Mouse (Mus musculus) C2C12 (cell line): ENCODE measurements around the gene Faf1. TPM values are rescaled to one million over a fixed set of nuclear protein-coding genes. Genes with fewer than 3 reads are reported as not detected.

Experiments used
- H3K27me3 ChIP-seq: one replicate; pipeline ENCODE4 v1.6.1; 2011; ENCODE audit not compliant: control insufficient read depth, insufficient read depth, insufficient read length
- H3K36me3 ChIP-seq: one replicate; pipeline ENCODE4 v1.6.1; 2011; ENCODE audit not compliant: control insufficient read depth, insufficient read depth
- H3K4me3 ChIP-seq: one replicate; pipeline ENCODE4 v1.5.1; 2011; ENCODE audit warnings: mild to moderate bottlenecking, control low read depth; ENCODE audit not compliant: poor library complexity, insufficient read depth, severe bottlenecking
- H3K79me2 ChIP-seq: one replicate; pipeline ENCODE4 v1.6.1; 2011; ENCODE audit not compliant: control insufficient read depth, insufficient read depth
- H3K79me3 ChIP-seq: one replicate; pipeline ENCODE4 v1.6.1; 2011; ENCODE audit warnings: low read depth, control low read depth
- H3ac ChIP-seq: one replicate; pipeline ENCODE3; 2011; ENCODE audit warnings: low read depth; ENCODE audit not compliant: control insufficient read depth, insufficient read length
- CEBPB ChIP-seq: IDR thresholded peaks from one replicate; pipeline ENCODE4 v1.6.1; 2011; ENCODE audit warnings: low read depth, mild to moderate bottlenecking, control low read depth, moderate library complexity
- CTCF ChIP-seq: IDR thresholded peaks from one replicate; pipeline ENCODE4 v1.5.1; 2011; ENCODE audit not compliant: control insufficient read depth, insufficient read depth, insufficient read length
- FOSL1 ChIP-seq: IDR thresholded peaks from one replicate; pipeline ENCODE4 v1.8.0; 2011; ENCODE audit warnings: mild to moderate bottlenecking, low read length; ENCODE audit not compliant: poor library complexity, insufficient read depth, severe bottlenecking
- MAX ChIP-seq: IDR thresholded peaks from one replicate; pipeline ENCODE4 v1.6.1; 2011; ENCODE audit warnings: mild to moderate bottlenecking, control low read depth
- MYOD1 ChIP-seq: IDR thresholded peaks from one replicate; pipeline ENCODE4 v1.6.1; 2011; ENCODE audit warnings: low read depth; ENCODE audit not compliant: control insufficient read depth, insufficient read length
- MYOG ChIP-seq: IDR thresholded peaks from one replicate; pipeline ENCODE4 v1.6.1; 2011; ENCODE audit not compliant: control insufficient read depth, insufficient read length; ENCODE audit errors: extremely low read depth
- USF1 ChIP-seq: IDR thresholded peaks from one replicate; pipeline ENCODE4 v1.6.1; 2011; ENCODE audit warnings: low read depth, mild to moderate bottlenecking, control low read depth, moderate library complexity
- polyA plus RNA-seq: library from polyadenylated mRNA; unstranded; fragments of >200 nt; fragmentation: generic; extraction: Trizol; gene quantifications from one replicate; pipeline ENCODE4 v1.2.1, GENCODE M21; 2012; ENCODE audit warnings: missing spikeins

The Faf1 gene
- polyA plus RNA-seq, 1 experiment = 21.4 TPM

DNA sequence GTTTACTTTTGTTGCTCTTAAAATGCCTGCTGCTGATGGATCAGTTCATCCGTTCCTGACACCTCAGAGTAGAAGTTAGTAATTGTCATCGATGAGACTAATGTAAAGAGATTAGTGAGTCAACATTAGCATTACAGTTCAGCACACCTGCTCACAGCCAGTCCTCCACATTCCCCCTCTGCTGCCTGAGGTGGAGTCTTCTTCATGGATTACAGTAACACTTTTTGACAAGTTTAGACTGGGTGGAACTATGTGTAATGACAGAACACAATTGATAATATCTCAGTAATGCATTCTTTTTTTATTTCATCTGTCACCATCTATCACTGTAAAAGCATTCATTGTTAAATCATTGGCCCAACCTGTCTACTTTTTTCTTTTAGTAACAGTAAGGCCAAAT lies 224.7 kb downstream of the Faf1 start:
- H3K36me3 ChIP-seq = peaks cover 12% of the 10 kb centered on the region
- no peaks in the 10 kb centered on the region for H3K79me2 ChIP-seq
- TF ChIP-seq MYOD1 = no peak
- TF ChIP-seq MAX = no peak
- no peak for TF ChIP-seq USF1
- TF ChIP-seq FOSL1 = no peak
- TF ChIP-seq MYOG = no peak
- TF ChIP-seq CTCF = no peak
- no peak for TF ChIP-seq CEBPB
- no peaks in the 10 kb centered on the region for H3K27me3 ChIP-seq
- H3K4me3 ChIP-seq = no peak overlapping the region
- H3K79me3 ChIP-seq = no peaks in the 10 kb centered on the region
- no peak overlapping the region for H3ac ChIP-seq

DNA sequence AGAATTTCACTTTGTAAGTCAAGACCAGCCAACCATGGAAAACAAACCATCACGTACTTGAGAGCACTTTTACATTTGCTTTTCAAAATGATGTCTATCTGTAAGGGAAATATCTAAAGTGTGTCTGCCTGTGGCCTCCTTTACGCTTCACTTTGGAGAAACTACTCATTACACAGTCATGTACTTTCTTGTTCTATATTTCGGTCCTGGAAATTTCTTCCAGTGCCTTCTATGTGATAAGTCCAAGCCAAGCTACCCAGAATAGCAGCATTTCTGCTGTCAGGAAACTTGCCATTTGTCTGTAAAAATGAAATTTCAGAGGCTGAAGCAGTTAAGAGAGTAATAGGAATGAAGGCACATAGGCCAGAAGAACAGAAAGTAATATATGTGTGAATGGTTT lies 228.1 kb downstream of the Faf1 start:
- TF ChIP-seq MYOG = no peak
- no peak for TF ChIP-seq USF1
- no peak for TF ChIP-seq FOSL1
- TF ChIP-seq CEBPB = no peak
- no peak for TF ChIP-seq MAX
- TF ChIP-seq MYOD1 = no peak
- Histone ChIP-seq H3K27me3 (no peaks in the 10 kb centered on the region), H3K4me3 (no peak overlapping the region), H3K79me3 (no peaks in the 10 kb centered on the region), H3ac (no peak overlapping the region), H3K79me2 (no peaks in the 10 kb centered on the region), H3K36me3 (peaks cover 4% of the 10 kb centered on the region)

DNA sequence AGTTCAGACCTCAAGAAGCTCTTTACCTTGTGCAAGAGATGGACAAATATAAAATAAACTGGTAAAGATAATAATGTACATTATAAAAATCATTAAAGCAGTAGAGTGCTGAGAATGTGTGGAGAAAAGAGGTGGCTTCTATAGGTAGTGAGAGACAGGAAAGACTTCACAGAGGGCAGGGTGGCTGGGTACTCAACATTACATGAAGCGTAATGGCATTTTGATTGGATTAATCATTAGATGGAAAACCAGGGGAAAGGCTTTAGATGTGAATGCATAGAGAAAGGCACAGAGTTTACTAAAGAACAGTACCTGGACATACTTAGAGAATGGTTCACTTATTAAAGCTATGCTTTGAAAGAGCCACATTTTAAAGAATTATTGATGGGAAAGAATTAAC lies 252.7 kb downstream of the Faf1 start:
- Histone ChIP-seq H3K79me3 (no peaks in the 10 kb centered on the region), H3K36me3 (peaks cover 10% of the 10 kb centered on the region), H3K79me2 (no peaks in the 10 kb centered on the region), H3K4me3 (no peak overlapping the region), H3ac (no peak overlapping the region), H3K27me3 (no peaks in the 10 kb centered on the region)
- TF ChIP-seq FOSL1 (no peak), CTCF (no peak), MYOD1 (no peak), MYOG (no peak), USF1 (no peak), MAX (no peak), CEBPB (no peak)

DNA sequence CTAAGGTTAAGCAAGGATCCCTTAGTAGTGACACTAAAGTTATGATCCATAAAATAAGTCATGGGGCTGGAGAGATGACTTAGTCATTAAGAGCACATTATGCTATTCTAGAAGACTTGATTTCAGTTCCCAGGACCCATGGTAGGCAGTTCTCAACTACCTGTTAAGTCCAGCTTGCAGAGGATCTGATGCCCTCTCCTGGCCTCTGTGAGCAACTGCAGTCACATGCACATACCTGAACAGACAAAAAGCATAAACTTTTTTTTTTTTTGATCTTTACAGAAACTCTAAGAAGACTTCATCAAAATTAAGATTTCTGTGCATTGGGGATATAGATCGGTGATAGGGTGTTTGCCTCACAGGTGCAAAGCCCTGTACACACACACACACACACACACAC lies 254.1 kb downstream of the Faf1 start:
- H3K27me3 ChIP-seq = no peaks in the 10 kb centered on the region
- no peak overlapping the region for H3K4me3 ChIP-seq
- no peaks in the 10 kb centered on the region for H3K79me3 ChIP-seq
- peaks cover 10% of the 10 kb centered on the region for H3K36me3 ChIP-seq
- H3ac ChIP-seq = no peak overlapping the region
- no peaks in the 10 kb centered on the region for H3K79me2 ChIP-seq
- no peak for TF ChIP-seq CTCF
- TF ChIP-seq MYOD1 = no peak
- TF ChIP-seq MYOG = no peak
- TF ChIP-seq FOSL1 = no peak
- no peak for TF ChIP-seq USF1
- no peak for TF ChIP-seq CEBPB
- no peak for TF ChIP-seq MAX

DNA sequence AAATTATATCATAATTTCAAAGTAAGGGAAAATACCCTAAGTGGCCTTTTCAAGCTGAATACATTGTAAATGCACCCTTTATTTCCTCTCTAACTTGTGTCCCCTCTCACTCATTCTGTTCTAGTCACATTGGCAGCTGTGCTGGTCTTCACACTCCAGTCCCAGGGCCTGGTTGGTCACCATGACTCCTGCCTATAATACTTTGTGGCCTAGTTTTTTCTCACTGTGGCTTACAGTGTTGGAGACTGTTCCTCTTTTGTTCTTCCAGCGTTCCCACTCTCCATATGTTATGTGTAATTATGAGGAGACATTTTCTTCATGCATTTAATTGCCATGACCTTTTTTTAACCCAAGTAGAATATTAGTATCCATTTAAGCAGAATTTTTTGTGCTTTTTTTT lies 254.5 kb downstream of the Faf1 start:
- H3ac ChIP-seq = no peak overlapping the region
- TF ChIP-seq CEBPB = no peak
- H3K79me3 ChIP-seq = no peaks in the 10 kb centered on the region
- H3K36me3 ChIP-seq = peaks cover 11% of the 10 kb centered on the region
- H3K79me2 ChIP-seq = no peaks in the 10 kb centered on the region
- H3K4me3 ChIP-seq = no peak overlapping the region
- no peaks in the 10 kb centered on the region for H3K27me3 ChIP-seq

DNA sequence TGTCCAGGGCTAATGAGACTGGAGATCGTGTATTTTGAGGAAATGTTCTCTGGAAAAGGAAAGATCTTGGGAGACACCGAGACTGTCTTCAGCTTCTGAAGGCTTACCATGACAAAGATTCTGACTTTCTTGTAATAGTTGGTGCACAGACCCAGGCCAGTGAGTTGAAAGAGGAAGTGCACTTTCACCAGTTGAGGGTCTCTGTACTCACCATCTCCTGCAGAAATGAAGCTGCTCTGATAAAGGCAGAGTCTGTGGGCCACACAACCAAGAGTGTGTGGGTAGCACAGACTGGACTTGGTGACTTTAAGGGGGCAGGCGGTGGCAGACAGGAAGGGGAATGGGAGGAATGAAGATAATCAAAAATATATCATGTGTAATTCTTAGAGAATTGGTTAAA lies 260.2 kb downstream of the Faf1 start:
- Histone ChIP-seq H3K79me3 (no peaks in the 10 kb centered on the region), H3K4me3 (no peak overlapping the region), H3K27me3 (no peaks in the 10 kb centered on the region), H3ac (no peak overlapping the region), H3K79me2 (no peaks in the 10 kb centered on the region), H3K36me3 (peaks cover 22% of the 10 kb centered on the region)
- TF ChIP-seq USF1 = no peak
- TF ChIP-seq FOSL1 = no peak

DNA sequence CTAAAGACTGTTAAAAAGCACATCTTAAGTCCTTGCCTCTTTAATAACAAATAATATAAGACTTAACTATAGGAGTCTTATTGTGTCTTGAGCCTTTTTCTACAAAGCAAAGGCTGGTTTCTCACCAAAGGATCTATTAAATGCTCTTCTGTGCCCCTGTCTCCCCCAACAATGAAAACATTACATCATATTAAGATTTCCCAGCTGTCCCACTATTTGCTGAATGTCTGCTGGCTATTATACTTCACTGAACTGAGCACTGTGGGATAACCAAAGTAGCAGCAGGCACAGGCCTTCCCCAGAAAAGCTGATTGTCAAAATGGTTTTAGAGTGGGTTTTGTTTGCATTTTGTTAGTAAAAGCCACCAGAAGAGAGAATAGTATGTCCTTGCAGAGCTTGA lies 262.9 kb downstream of the Faf1 start:
- H3K4me3 ChIP-seq = no peak overlapping the region
- no peaks in the 10 kb centered on the region for H3K79me2 ChIP-seq
- no peaks in the 10 kb centered on the region for H3K27me3 ChIP-seq
- TF ChIP-seq CTCF (no peak), FOSL1 (no peak), CEBPB (no peak), MYOG (no peak), MAX (no peak), MYOD1 (no peak), USF1 (no peak)
- no peak overlapping the region for H3ac ChIP-seq
- peaks cover 26% of the 10 kb centered on the region for H3K36me3 ChIP-seq
- no peaks in the 10 kb centered on the region for H3K79me3 ChIP-seq
